Mouse (Mus musculus) bone marrow, adult 2 months (tissue): ENCODE measurements at regions not wholly inside any gene's neighbourhood (a gene's known extent, or its start where the extent isn't known, plus 50 kb on each side); places are given as distances from the start of the nearest gene placed in this dataset.

Experiments used
- CTCF ChIP-seq: fragments of 200-500 bp; IDR thresholded peaks from 2 replicates; pipeline ENCODE4 v1.5.1; 2011; ENCODE audit warnings: low read length, control low read depth; ENCODE audit not compliant: control insufficient read depth, insufficient read depth
- POLR2A ChIP-seq: fragments of 200-500 bp; IDR thresholded peaks from 2 replicates; pipeline ENCODE4 v1.6.1; 2011; ENCODE audit warnings: low read depth, mild to moderate bottlenecking, control low read depth, low read length, borderline replicate concordance; ENCODE audit not compliant: control insufficient read depth

DNA sequence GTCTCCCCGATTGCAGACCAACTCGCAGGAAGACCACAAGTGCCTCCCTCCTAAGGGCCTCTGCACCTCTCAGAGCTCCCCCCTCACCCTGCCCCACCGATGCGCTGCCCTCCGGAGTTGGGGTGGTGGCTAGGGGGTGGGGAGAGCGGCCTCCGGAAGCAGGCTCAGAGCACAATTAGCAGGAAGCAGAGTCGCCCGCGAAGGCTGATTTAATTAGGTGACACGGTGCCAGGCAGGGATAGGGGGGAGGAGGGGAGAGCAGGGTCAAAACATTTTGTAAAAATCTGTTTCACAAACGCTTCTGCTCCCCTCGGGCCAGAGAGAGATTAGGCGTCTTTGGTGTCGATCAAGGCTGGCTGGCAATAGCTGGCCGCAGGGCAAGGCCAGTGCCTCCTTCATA lies 63.0 kb upstream of the Pax2 start:
- TF ChIP-seq CTCF: no peak
- TF ChIP-seq POLR2A: no peak
